Mouse (Mus musculus): ENCODE data around the gene Tarsl2. TPM values are rescaled to one million over a fixed set of nuclear protein-coding genes. Genes with fewer than 3 reads are reported as not detected.

Tarsl2 gene
- total and polyA plus RNA-seq, 2 experiments from 2014 or later = 18.7 to 20.9 TPM

- Histone ChIP-seq H3K27ac (no peak overlapping the region), H3K36me3 (ENCODE audit: insufficient read depth, low read length) (no peaks in the 10 kb centered on the region)
- ATAC-seq = no peak
These were observed 8.3 kb upstream of the Tarsl2 start for GRCm38 (mm10) chr7:65636356-65636880.

GRCm38 (mm10) chr7:65638170-65638770, 6.4 kb upstream of the Tarsl2 start:
- DNase-seq (ENCODE audit: low spot score) = peak; percentile 19
- H3K9ac ChIP-seq (replicated peaks; ENCODE audit: low read length) = no peak overlapping the region
- 24% methylated on average over 7 of the region's 7 CpGs for WGBS
- no peak for ATAC-seq
- no peaks in the 10 kb centered on the region for H3K36me3 ChIP-seq (ENCODE audit: insufficient read depth, low read length)
- peak; percentile 41 for TF ChIP-seq CTCF (IDR thresholded peaks at IDR 0.05; ENCODE audit: low read depth)
- no peak overlapping the region for H3K4me3 ChIP-seq (ENCODE audit: low read length)
- H3K27me3 ChIP-seq (ENCODE audit: insufficient read depth, low read length) = no peaks in the 10 kb centered on the region
- no peak overlapping the region for H3K4me2 ChIP-seq (ENCODE audit: low read depth, low read length)
- H3K4me1 ChIP-seq (ENCODE audit: insufficient read depth, low read length) = no peaks in the 10 kb centered on the region
- no peaks in the 10 kb centered on the region for H3K9me3 ChIP-seq (ENCODE audit: low read length)
- no peak overlapping the region for H3K27ac ChIP-seq

More at GRCm38 (mm10) chr7:65636356-65636880, 8.3 kb upstream of the Tarsl2 start:
- Histone ChIP-seq H3K4me2 (ENCODE audit: low read depth, low read length) (no peak overlapping the region), H3K27me3 (ENCODE audit: insufficient read depth, low read length) (no peaks in the 10 kb centered on the region), H3K4me1 (ENCODE audit: insufficient read depth, low read length) (no peaks in the 10 kb centered on the region), H3K9ac (replicated peaks; ENCODE audit: low read length) (no peak overlapping the region), H3K9me3 (ENCODE audit: low read length) (no peaks in the 10 kb centered on the region), H3K4me3 (ENCODE audit: low read length) (no peak overlapping the region)
- 67% methylated on average over 7 of the region's 7 CpGs for WGBS
- DNase-seq (ENCODE audit: low spot score) = no peak
- TF ChIP-seq CTCF (IDR thresholded peaks at IDR 0.05; ENCODE audit: low read depth) = no peak

- DNase-seq (ENCODE audit: low spot score) (peak; percentile 25), ATAC-seq (no peak)
- Histone ChIP-seq H3K4me3 (ENCODE audit: low read length) (no peak overlapping the region), H3K4me2 (ENCODE audit: low read depth, low read length) (no peak overlapping the region), H3K27me3 (ENCODE audit: insufficient read depth, low read length) (no peaks in the 10 kb centered on the region), H3K27ac (no peak overlapping the region), H3K9ac (replicated peaks; ENCODE audit: low read length) (no peak overlapping the region), H3K4me1 (ENCODE audit: insufficient read depth, low read length) (no peaks in the 10 kb centered on the region), H3K36me3 (ENCODE audit: insufficient read depth, low read length) (no peaks in the 10 kb centered on the region), H3K9me3 (ENCODE audit: low read length) (no peaks in the 10 kb centered on the region)
- TF ChIP-seq CTCF (IDR thresholded peaks at IDR 0.05; ENCODE audit: low read depth) = no peak
- 60% methylated on average over 6 of the region's 6 CpGs for WGBS
These were observed 4.8 kb upstream of the Tarsl2 start for GRCm38 (mm10) chr7:65639821-65640382.

GRCm38 (mm10) chr7:65640672-65641071, 4.0 kb upstream of the Tarsl2 start:
- ATAC-seq (no peak), DNase-seq (ENCODE audit: low spot score) (no peak)
- WGBS = 88% methylated on average over 6 of the region's 6 CpGs
- no peak for TF ChIP-seq CTCF (IDR thresholded peaks at IDR 0.05; ENCODE audit: low read depth)
- Histone ChIP-seq H3K4me3 (ENCODE audit: low read length) (no peak overlapping the region), H3K27me3 (ENCODE audit: insufficient read depth, low read length) (no peaks in the 10 kb centered on the region), H3K9me3 (ENCODE audit: low read length) (no peaks in the 10 kb centered on the region), H3K4me1 (ENCODE audit: insufficient read depth, low read length) (no peaks in the 10 kb centered on the region), H3K27ac (no peak overlapping the region), H3K36me3 (ENCODE audit: insufficient read depth, low read length) (no peaks in the 10 kb centered on the region), H3K4me2 (ENCODE audit: low read depth, low read length) (no peak overlapping the region), H3K9ac (replicated peaks; ENCODE audit: low read length) (no peak overlapping the region)

- DNase-seq (ENCODE audit: low spot score) = peak; percentile 71
- no peaks in the 10 kb centered on the region for H3K4me1 ChIP-seq (ENCODE audit: insufficient read depth, low read length)
- H3K9me3 ChIP-seq (ENCODE audit: low read length) = no peaks in the 10 kb centered on the region
- no peak for ATAC-seq
- H3K4me2 ChIP-seq (ENCODE audit: low read depth, low read length) = no peak overlapping the region
- H3K27ac ChIP-seq = no peak overlapping the region
- H3K9ac ChIP-seq (replicated peaks; ENCODE audit: low read length) = no peak overlapping the region
- H3K36me3 ChIP-seq (ENCODE audit: insufficient read depth, low read length) = no peaks in the 10 kb centered on the region
- TF ChIP-seq CTCF (IDR thresholded peaks at IDR 0.05; ENCODE audit: low read depth) = peak; percentile 85
- no peak overlapping the region for H3K4me3 ChIP-seq (ENCODE audit: low read length)
- WGBS = 72% methylated on average over 6 of the region's 6 CpGs
- no peaks in the 10 kb centered on the region for H3K27me3 ChIP-seq (ENCODE audit: insufficient read depth, low read length)
These were observed 2.1 kb upstream of the Tarsl2 start for GRCm38 (mm10) chr7:65642371-65643304.

GRCm38 (mm10) chr7:65643861-65644421, 757 bp upstream of the Tarsl2 start:
- ATAC-seq = peak; percentile 0; the same call in 1 of the 2 replicates
- H3K4me2 ChIP-seq (ENCODE audit: low read depth, low read length) = peak overlapping the region; percentile 78
- H3K27me3 ChIP-seq (ENCODE audit: insufficient read depth, low read length) = no peaks in the 10 kb centered on the region
- TF ChIP-seq CTCF (IDR thresholded peaks at IDR 0.05; ENCODE audit: low read depth) = no peak; the same call in 1 of the 2 replicates
- 29% methylated on average over 6 of the region's 6 CpGs for WGBS
- H3K9ac ChIP-seq (replicated peaks; ENCODE audit: low read length) = 0 out of 2 replicates have a peak overlapping the region, but pooled peaks have one; percentile 78
- peak; percentile 26 for DNase-seq (ENCODE audit: low spot score)
- peak overlapping the region; percentile 90; the same call in 1 of the 2 replicates for H3K27ac ChIP-seq
- H3K9me3 ChIP-seq (ENCODE audit: low read length) = no peaks in the 10 kb centered on the region
- H3K4me3 ChIP-seq (ENCODE audit: low read length) = peak overlapping the region; percentile 63
- H3K4me1 ChIP-seq (ENCODE audit: insufficient read depth, low read length) = no peaks in the 10 kb centered on the region
- H3K36me3 ChIP-seq (ENCODE audit: insufficient read depth, low read length) = no peaks in the 10 kb centered on the region; the same call in 1 of the 2 replicates
